In genomic region chr5:115165895-115166814, GRCm38 (mm10) we compare ENCODE assay signal across 8 mouse cellular contexts. TPM values are rescaled to one million over a fixed set of nuclear protein-coding genes. Genes with fewer than 3 reads are reported as not detected.
DNase-seq lines count a peak whose midpoint lies in the region; ATAC-seq and TF ChIP-seq lines count a peak whose summit lies in the region.

No protein-coding gene starts in this region.

- DNase-seq in lung, postnatal 0 days (ENCODE audit: low spot score), result peak; percentile 12
- no peak for DNase-seq in lung, adult 2 months
- DNase-seq in brain, embryonic 14.5 days (ENCODE audit: low read depth), result peak; percentile 67
- DNase-seq in intestine, embryonic 14.5 days (ENCODE audit: low spot score), result no peak
- DNase-seq in right cerebral cortex, postnatal 14 days, result no peak
- DNase-seq in yolk sac, embryonic 10.5 days (ENCODE audit: low spot score), result no peak
- no peak for DNase-seq in forebrain, embryonic 10.5 days (ENCODE audit: extremely low spot score, low spot score)

- WGBS in lung, postnatal 0 days, result 37% methylated on average over 11 of the region's 11 CpGs
- WGBS in lung, adult 2 months, result 49% methylated on average over 11 of the region's 11 CpGs
- WGBS in intestine, embryonic 14.5 days, result 38% methylated on average over 11 of the region's 11 CpGs
- WGBS in forebrain, embryonic 10.5 days, result 56% methylated on average over 11 of the region's 11 CpGs

- no peak overlapping the region for H3K4me3 ChIP-seq in lung, postnatal 0 days (ENCODE audit: low read depth, low read length)
- no peak overlapping the region for H3K4me3 ChIP-seq in lung, adult 2 months (replicated peaks; ENCODE audit: extremely low read depth, low read depth, low read length)
- H3K4me3 ChIP-seq in intestine, embryonic 14.5 days (ENCODE audit: low read depth, low read length), result no peak overlapping the region
- no peak overlapping the region for H3K4me3 ChIP-seq in forebrain, embryonic 10.5 days

- TF ChIP-seq POLR2A in lung, adult 2 months (IDR thresholded peaks at IDR 0.05; ENCODE audit: borderline replicate concordance, extremely low read depth, low read depth, low read length), result no peak
- TF ChIP-seq POLR2A in brain, embryonic 14.5 days (IDR thresholded peaks at IDR 0.05; ENCODE audit: borderline replicate concordance, extremely low read depth, insufficient read depth, insufficient read length, poor library complexity, severe bottlenecking), result no peak

- H3K9ac ChIP-seq in lung, postnatal 0 days (replicated peaks; ENCODE audit: low read depth), result no peak overlapping the region
- H3K9ac ChIP-seq in intestine, embryonic 14.5 days (ENCODE audit: low read length), result no peak overlapping the region

- H3K4me1 ChIP-seq in lung, postnatal 0 days (ENCODE audit: insufficient read depth, low read depth, low read length), result no peaks in the 10 kb centered on the region
- peaks cover 12% of the 10 kb centered on the region for H3K4me1 ChIP-seq in lung, adult 2 months (ENCODE audit: control insufficient read depth, insufficient read depth, low read length)
- peaks cover 13% of the 10 kb centered on the region; the same call in 1 of the 2 replicates for H3K4me1 ChIP-seq in intestine, embryonic 14.5 days (replicated peaks; ENCODE audit: control insufficient read depth, insufficient read depth, low read length)
- H3K4me1 ChIP-seq in forebrain, embryonic 10.5 days, result peaks cover 33% of the 10 kb centered on the region

- no peak for TF ChIP-seq EP300 in lung, postnatal 0 days (IDR thresholded peaks at IDR 0.05)

- no peaks in the 10 kb centered on the region for H3K36me3 ChIP-seq in lung, postnatal 0 days (ENCODE audit: insufficient read depth, low read length)
- no peaks in the 10 kb centered on the region for H3K36me3 ChIP-seq in intestine, embryonic 14.5 days (ENCODE audit: control insufficient read depth, insufficient read depth, low read length)
- no peaks in the 10 kb centered on the region for H3K36me3 ChIP-seq in forebrain, embryonic 10.5 days (replicated peaks)

- no peaks in the 10 kb centered on the region for H3K27me3 ChIP-seq in lung, postnatal 0 days (replicated peaks; ENCODE audit: insufficient read depth, low read length)
- H3K27me3 ChIP-seq in intestine, embryonic 14.5 days (replicated peaks; ENCODE audit: control insufficient read depth, insufficient read depth, low read length), result no peaks in the 10 kb centered on the region
- no peaks in the 10 kb centered on the region; the same call in 1 of the 2 replicates for H3K27me3 ChIP-seq in forebrain, embryonic 10.5 days (ENCODE audit: poor library complexity, severe bottlenecking)

- peak; percentile 31 for TF ChIP-seq CTCF in lung, postnatal 0 days (IDR thresholded peaks at IDR 0.05)
- TF ChIP-seq CTCF in lung, adult 2 months (IDR thresholded peaks at IDR 0.05; ENCODE audit: insufficient read depth, low read length), result no peak
- TF ChIP-seq CTCF in brain, embryonic 14.5 days (IDR thresholded peaks at IDR 0.05; ENCODE audit: borderline replicate concordance, extremely low read depth, insufficient read depth, insufficient read length), result no peak

- no peaks in the 10 kb centered on the region for H3K9me3 ChIP-seq in lung, postnatal 0 days (ENCODE audit: low read length)
- H3K9me3 ChIP-seq in intestine, embryonic 14.5 days (ENCODE audit: control insufficient read depth, low read length), result no peaks in the 10 kb centered on the region
- no peaks in the 10 kb centered on the region for H3K9me3 ChIP-seq in forebrain, embryonic 10.5 days

- ATAC-seq in lung, postnatal 0 days, result 0 out of 2 replicates have a peak, but pooled peaks have one; percentile 27
- no peak for ATAC-seq in intestine, embryonic 14.5 days (replicated peaks; ENCODE audit: low FRiP score, low TSS enrichment, low read depth)
- peak; percentile 38 for ATAC-seq in megakaryocyte progenitor cell, adult 5-6 weeks (replicated peaks; ENCODE audit: poor library complexity)

- no peak overlapping the region for H3K4me2 ChIP-seq in lung, postnatal 0 days (replicated peaks; ENCODE audit: low read depth, low read length)
- H3K4me2 ChIP-seq in intestine, embryonic 14.5 days (ENCODE audit: low read length), result no peak overlapping the region

- H3K27ac ChIP-seq in lung, postnatal 0 days (ENCODE audit: low read length), result no peak overlapping the region
- peak overlapping the region; percentile 47 for H3K27ac ChIP-seq in intestine, embryonic 14.5 days (ENCODE audit: low read depth)
- no peak overlapping the region for H3K27ac ChIP-seq in forebrain, embryonic 10.5 days

RNA-seq across cellular contexts. Expression of gene Mlec, which starts 8.2 kb away (rescaled TPM):
- 15.0 and 17.5 TPM in 2 replicates for polyA plus RNA-seq in lung, postnatal 0 days (2015; fragmentation: Nextera tagmentation; extraction: Ambion mirVana)
- 44.1 and 53.8 TPM in 2 replicates for polyA plus RNA-seq in lung, adult 2 months (2012; rRNA removed)
- polyA plus RNA-seq in brain, embryonic 14.5 days (2012; rRNA removed), result 63.6 and 80.4 TPM in 2 replicates
- 70.5 and 71.6 TPM in 2 replicates for polyA plus RNA-seq in intestine, embryonic 14.5 days (2014; fragmentation: Nextera tagmentation; extraction: Ambion mirVana)
- 242 and 279 TPM in 2 replicates for total RNA-seq in megakaryocyte progenitor cell, adult 5-6 weeks (2015)
- 276 and 305 TPM in 2 replicates for total RNA-seq in megakaryocyte progenitor cell, adult 5-6 weeks (2017)
- polyA plus RNA-seq in forebrain, embryonic 10.5 days (2016; fragmentation: Nextera tagmentation; extraction: Ambion mirVana), result 64.2 and 67.3 TPM in 2 replicates

RNA-seq across cellular contexts. Expression of gene Cabp1, which starts 28.0 kb away (rescaled TPM):
- 0.90 and 1.1 TPM in 2 replicates for polyA plus RNA-seq in lung, postnatal 0 days (2015; fragmentation: Nextera tagmentation; extraction: Ambion mirVana)
- 3.2 and 6.9 TPM in 2 replicates for polyA plus RNA-seq in lung, adult 2 months (2012; rRNA removed)
- 28.6 and 32.9 TPM in 2 replicates for polyA plus RNA-seq in brain, embryonic 14.5 days (2012; rRNA removed)
- 1.2 and 1.3 TPM in 2 replicates for polyA plus RNA-seq in intestine, embryonic 14.5 days (2014; fragmentation: Nextera tagmentation; extraction: Ambion mirVana)
- not detected in 2 replicates for total RNA-seq in megakaryocyte progenitor cell, adult 5-6 weeks (2015)
- not detected in 2 replicates for total RNA-seq in megakaryocyte progenitor cell, adult 5-6 weeks (2017)
- polyA plus RNA-seq in forebrain, embryonic 10.5 days (2016; fragmentation: Nextera tagmentation; extraction: Ambion mirVana), result 0.31 and 0.43 TPM in 2 replicates

RNA-seq across cellular contexts. Expression of gene Unc119b, which starts 31.4 kb away (rescaled TPM):
- 21.8 and 24.8 TPM in 2 replicates for polyA plus RNA-seq in lung, postnatal 0 days (2015; fragmentation: Nextera tagmentation; extraction: Ambion mirVana)
- polyA plus RNA-seq in lung, adult 2 months (2012; rRNA removed), result 50.0 and 52.8 TPM in 2 replicates
- 49.7 and 55.0 TPM in 2 replicates for polyA plus RNA-seq in brain, embryonic 14.5 days (2012; rRNA removed)
- polyA plus RNA-seq in intestine, embryonic 14.5 days (2014; fragmentation: Nextera tagmentation; extraction: Ambion mirVana), result 30.6 and 31.0 TPM in 2 replicates
- total RNA-seq in megakaryocyte progenitor cell, adult 5-6 weeks (2015), result 4.1 and 7.2 TPM in 2 replicates
- total RNA-seq in megakaryocyte progenitor cell, adult 5-6 weeks (2017), result 9.6 and 11.2 TPM in 2 replicates
- polyA plus RNA-seq in forebrain, embryonic 10.5 days (2016; fragmentation: Nextera tagmentation; extraction: Ambion mirVana), result 75.4 and 77.6 TPM in 2 replicates

RNA-seq across cellular contexts. Expression of gene Acads, which starts 47.0 kb away (rescaled TPM):
- polyA plus RNA-seq in lung, postnatal 0 days (2015; fragmentation: Nextera tagmentation; extraction: Ambion mirVana), result 43.6 and 43.9 TPM in 2 replicates
- polyA plus RNA-seq in lung, adult 2 months (2012; rRNA removed), result 44.9 and 54.3 TPM in 2 replicates
- 25.1 and 27.0 TPM in 2 replicates for polyA plus RNA-seq in brain, embryonic 14.5 days (2012; rRNA removed)
- 53.3 and 57.3 TPM in 2 replicates for polyA plus RNA-seq in intestine, embryonic 14.5 days (2014; fragmentation: Nextera tagmentation; extraction: Ambion mirVana)
- total RNA-seq in megakaryocyte progenitor cell, adult 5-6 weeks (2015), result 27.8 and 28.8 TPM in 2 replicates
- total RNA-seq in megakaryocyte progenitor cell, adult 5-6 weeks (2017), result 22.3 and 34.1 TPM in 2 replicates
- polyA plus RNA-seq in forebrain, embryonic 10.5 days (2016; fragmentation: Nextera tagmentation; extraction: Ambion mirVana), result 59.9 and 66.9 TPM in 2 replicates

Comparison
In these comparisons a context has a peak if more than half of its experiments do, and no peak if none do; other contexts are left out.
1. DNase-seq: peak in lung, postnatal 0 days (single experiment) and brain, embryonic 14.5 days (single experiment); none in lung, adult 2 months (single experiment), intestine, embryonic 14.5 days (single experiment), right cerebral cortex, postnatal 14 days (single experiment), yolk sac, embryonic 10.5 days (single experiment) and forebrain, embryonic 10.5 days (single experiment).